Mouse (Mus musculus) lung, postnatal 0 days (tissue): ENCODE results near the gene Spn.

Experiments
- CTCF ChIP-seq: IDR thresholded peaks from 2 replicates; pipeline ENCODE4 v1.5.1; 2016; ENCODE audit warnings: antibody characterized with exemption, mild to moderate bottlenecking
- EP300 ChIP-seq: IDR thresholded peaks from 2 replicates; pipeline ENCODE4 v1.6.1; 2016; ENCODE audit warnings: antibody characterized with exemption, mild to moderate bottlenecking, control low read depth

DNA sequence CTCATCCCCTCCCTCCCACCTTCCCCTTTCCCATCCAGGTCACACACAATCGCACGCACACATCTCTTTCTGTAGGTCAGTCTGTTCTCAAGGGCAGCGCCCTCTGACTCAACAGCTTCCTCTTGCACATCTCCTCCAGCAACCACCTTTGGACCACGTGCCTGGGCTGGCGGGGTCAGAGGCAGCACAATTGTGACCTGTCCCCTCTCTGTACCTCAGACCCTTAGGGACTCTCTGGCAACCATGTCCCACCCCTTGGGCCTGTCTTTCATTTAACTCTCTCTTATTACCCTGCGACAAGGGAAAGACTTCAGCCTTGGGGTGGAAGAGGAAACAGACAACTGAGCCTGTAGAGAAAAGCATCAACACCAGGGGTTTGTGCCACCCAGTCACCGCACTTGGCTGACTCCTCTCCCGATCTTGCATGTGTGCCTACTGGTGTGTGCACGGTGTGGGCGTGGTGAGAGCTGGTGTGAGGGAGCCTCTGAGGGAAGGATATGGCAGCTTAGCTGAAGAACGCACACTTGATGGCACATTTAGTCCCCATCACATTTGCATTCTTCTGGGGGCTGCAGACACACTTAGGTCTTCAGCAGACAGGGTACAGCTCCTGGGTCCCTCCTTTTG, 2.7 kb downstream of the Spn start:
- TF ChIP-seq CTCF (no peak), EP300 (no peak)
